Mouse (Mus musculus): Measurements from ENCODE around the gene Mtf2.
"Not testable (repeated sequence)": the region's sequence is repeated elsewhere in the genome, so short reads cannot be mapped to it uniquely, and the experiment has no call there.

DNA sequence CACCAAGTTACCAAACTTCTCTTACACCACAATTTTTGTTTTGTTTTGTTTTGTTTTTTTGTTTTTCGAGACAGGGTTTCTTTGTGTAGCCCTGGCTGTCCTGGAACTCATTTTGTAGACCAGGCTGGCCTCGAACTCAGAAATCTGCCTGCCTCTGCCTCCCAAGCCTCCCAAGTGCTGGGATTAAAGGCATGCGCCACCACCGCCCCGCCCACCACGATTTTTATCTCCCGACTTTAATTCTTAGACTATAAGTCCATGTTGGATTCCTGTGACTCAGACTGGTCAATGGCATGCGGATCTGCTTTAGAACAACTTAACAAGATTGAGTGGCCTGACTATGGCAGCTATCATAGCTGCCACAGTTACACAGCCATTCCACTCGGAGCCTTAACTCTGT is 13.7 kb upstream of the Mtf2 start:
- not testable (repeated sequence) for TF ChIP-seq CTCF (IDR thresholded peaks at IDR 0.05; ENCODE audit: low read depth, low read length); GATA1 (IDR thresholded peaks at IDR 0.05; ENCODE audit: borderline replicate concordance, low read length); TAL1 (conservative IDR thresholded peaks at IDR 0.05; ENCODE audit: low read depth, low read length)
